Mouse (Mus musculus): ENCODE measurements at regions not wholly inside any gene's neighbourhood (a gene's known extent, or its start where the extent isn't known, plus 50 kb on each side); places are given as distances from the start of the nearest gene placed in this dataset.
"Not testable (repeated sequence)": the region's sequence is repeated elsewhere in the genome, so short reads cannot be mapped to it uniquely, and the experiment has no call there.

DNA sequence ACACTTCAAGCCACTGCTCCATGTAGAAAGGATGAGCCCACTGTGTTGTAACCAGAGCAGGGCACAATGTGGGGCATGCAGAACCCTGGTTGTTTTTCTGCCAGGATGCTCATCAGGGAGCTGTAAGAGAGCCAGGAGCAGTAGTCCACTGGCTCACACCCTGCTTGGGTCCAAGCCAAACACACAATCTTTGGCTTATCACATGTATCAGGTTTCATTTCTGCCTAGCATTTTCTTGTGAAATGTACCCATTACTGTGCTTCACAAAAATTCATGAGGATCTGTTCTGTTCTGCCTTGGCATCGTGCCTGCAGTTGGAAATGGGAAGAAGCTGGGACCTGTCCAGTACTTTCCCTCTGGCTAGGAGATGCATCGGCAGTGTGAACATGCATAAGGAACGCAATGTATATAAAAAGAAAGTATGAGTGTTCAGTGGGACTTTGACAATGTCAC, 491.6 kb upstream of the Igfbp3 start:
- DNase-seq (ENCODE audit: low read depth) = no peak

DNA sequence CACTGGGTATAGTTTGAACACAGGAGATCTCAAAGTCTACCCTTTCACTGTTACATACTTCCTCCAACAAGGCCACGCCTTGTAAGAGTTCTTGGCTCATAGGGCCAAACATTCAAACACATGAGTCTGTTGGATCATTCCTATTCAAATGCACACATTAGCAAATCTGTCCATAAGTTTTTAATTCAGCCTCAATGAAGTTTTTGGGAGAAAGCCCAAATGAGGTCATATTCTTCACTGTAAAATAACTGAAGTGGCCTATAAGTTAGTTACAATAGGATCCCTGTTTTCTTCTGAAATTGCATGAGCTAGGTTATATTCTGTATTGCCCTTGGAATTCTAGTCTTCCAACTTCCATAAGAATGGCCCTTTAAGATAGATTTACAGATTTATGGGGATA, 483.9 kb upstream of the Igfbp3 start:
- DNase-seq (ENCODE audit: low read depth) = no peak

DNA sequence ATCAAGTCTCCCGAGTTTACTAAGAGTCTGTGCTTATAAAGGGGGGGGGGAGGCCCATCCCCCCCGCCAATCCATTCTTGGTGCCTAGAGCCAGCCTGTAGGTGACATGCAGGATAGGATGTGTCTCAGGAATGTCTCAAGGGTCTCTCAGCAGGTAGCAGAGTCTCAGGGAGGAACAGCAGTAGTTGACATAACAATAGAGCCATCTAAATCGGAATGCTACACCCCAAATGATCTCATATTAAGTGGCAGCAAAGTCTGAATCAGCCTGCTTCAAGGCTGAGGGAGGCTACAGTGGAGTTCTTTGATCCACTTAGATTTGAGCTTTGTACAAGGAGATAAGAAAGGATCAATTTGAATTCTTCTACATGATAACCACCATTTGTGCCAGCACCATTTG, 476.0 kb upstream of the Igfbp3 start:
- not testable (repeated sequence) for DNase-seq (ENCODE audit: low read depth)

DNA sequence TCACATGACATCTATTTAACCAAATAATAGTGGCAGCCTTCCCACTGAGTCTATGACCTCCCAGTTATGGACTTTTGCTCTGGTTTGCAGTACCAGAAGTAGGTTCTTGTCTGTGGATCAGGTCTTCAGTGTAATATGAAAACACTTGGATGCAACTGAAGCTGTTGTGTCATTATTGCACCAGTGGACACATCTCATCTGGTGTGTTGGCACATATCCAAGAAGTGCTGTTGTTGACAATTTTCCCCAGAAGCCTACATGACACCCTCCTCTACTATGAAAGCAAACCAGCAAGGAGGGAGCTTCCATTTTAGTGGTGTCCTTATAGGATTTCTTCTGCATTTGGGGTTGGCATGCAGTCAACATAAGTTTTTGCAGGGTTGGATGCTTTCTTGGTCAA, 459.1 kb upstream of the Igfbp3 start:
- DNase-seq (ENCODE audit: low read depth) = no peak

DNA sequence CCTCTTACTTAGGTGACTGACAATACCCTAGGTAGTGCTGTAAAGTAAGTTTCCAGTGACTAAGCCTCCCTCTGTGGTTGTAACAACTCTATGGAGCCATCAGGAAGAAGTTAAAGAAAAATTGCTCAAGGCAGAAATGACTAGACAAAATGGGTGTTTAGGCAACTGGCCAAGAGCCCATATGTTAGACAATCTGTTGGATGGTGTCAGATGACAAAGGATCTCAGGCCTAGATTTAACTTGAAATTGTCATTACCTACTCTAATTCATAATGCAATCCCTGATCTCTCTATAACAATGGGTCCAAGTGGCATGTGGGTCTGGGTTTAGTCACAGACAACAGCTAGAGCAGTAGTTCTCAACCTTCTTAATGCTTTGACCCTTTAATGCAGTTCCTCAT, 416.9 kb upstream of the Igfbp3 start:
- DNase-seq (ENCODE audit: low read depth) = no peak

DNA sequence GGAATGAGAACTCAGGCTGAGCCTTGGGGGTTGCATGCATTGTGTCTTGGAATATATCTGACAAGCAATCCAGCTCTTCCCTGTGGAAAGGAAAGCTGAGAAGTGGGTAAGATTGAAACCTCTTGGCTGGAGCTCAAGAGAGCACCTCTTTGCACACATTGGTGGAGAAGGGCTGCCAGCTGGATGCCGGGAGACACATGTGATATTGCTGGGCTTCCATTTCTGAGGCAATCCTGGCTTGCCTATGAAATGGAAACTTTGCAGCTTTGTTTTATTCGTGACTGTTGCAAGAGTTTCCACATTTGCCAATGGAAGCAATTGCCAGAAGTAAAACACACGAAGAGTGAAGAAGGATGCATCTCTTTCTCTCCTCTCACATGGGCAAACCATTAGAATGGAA, 411.5 kb upstream of the Igfbp3 start:
- no peak for DNase-seq (ENCODE audit: low read depth)

DNA sequence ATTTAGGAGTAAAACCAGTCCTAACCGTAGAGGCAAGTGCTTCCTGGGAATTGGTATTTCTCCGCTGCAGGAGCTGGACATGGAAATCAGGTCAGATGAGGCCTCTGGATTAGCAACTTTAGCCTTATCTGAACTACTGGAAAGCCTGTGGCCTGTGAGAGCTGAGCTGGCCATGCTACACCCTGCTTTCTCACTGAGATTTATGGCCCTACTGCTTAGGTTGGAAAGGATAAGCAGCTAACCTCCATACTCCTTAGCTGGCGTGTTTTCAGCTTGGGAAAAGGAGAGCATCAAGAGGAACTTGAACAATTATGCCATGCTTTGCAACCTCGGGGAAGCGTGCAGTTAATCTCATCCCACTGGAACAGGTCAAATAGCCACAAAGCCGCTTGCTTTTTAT, 406.6 kb upstream of the Igfbp3 start:
- no peak for DNase-seq (ENCODE audit: low read depth)

DNA sequence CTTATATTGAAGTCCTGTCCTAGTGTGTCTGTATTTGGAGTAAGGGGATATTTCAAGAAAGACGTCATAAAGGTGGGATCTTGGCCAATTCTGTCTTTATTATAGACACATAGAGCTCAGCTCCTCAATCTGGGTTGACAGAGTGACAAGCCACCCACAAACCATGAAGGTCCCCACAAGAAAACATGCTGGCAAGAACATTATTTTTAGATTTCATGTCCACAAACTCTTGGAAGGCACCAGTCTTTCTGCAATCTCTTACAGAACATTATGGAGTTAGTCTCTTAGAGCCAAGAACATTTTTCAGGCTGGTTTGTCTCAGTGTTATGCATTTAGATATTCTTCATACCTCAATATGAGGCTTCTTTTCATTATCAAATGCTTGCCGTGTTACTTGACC, 397.0 kb upstream of the Igfbp3 start:
- no peak for DNase-seq (ENCODE audit: low read depth)

DNA sequence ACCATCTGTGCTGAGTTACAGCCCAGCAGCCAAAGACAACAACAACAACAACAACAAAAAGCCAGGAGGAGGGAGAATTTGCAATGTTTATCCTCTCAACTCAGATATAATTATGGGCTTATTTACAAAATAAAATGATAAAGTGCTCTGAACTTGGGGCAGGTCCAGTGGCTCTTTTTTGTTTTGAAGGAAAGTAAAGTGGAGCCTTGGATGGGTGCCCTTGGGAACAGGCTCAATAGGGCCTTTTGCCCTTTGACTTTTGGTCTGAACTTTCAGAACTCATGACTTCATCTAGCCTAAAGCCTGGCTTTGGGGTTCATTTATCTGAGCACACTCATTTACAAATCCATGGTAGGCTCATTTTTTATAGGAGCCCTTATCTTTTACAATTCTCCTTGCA, 396.2 kb upstream of the Igfbp3 start:
- no peak for DNase-seq (ENCODE audit: low read depth)

DNA sequence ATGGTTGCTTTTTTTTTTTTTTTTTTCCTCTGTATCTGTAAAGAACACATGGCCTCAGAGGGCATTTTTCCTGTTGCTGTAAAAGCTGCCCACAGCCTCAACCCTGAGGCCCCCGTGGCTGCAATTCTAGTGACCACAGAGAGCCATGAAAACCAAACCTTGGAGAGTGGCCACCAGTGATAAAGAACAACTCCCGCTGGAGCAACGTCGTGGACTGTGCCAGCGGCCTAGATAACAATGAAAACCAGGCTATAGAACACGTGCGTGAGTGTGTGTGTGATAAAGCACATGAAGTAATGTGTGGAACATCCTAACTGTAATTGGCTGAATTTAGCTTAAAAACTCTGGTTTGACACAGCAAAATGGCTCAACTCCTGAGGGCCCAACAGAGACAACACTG, 392.9 kb upstream of the Igfbp3 start:
- peak; percentile 3 for DNase-seq (ENCODE audit: low read depth)

DNA sequence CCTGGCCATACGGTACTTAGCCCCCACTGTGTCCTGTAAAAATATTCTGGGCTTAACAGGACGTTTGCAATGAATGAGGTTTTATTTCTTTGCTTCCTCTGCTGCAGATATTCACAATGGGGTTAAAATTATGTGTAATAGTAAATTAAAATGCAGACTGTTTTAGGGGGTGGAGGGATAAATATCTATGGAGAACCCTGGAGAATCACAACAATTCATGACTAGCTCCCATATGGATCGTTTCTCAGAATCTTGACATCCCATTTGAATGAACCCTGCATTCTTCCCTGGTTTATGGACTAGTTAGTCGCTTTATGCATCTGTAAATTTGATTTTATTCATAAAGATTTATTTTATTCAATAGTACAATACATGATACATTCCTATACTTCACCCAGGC, 378.3 kb upstream of the Igfbp3 start:
- DNase-seq (ENCODE audit: low read depth) = no peak

DNA sequence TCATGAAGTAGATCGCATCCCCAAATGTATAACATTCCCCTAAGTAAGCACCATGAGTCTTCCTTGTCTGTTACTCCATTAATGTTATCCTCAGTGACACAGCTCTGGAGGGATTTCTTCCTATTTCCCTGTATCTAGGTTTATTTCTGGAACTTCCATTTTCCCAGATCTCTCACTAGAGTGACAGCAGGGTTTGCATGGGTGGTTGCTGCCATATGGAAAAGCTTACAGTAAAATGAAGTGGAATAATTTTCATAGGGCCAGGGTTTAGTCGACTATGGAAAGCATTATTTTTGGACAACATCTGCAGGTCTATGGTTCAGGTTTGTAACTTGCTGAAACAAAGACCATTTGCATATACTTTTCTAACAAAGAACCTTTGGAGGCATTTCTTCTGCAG, 369.6 kb upstream of the Igfbp3 start:
- DNase-seq (ENCODE audit: low read depth) = no peak

DNA sequence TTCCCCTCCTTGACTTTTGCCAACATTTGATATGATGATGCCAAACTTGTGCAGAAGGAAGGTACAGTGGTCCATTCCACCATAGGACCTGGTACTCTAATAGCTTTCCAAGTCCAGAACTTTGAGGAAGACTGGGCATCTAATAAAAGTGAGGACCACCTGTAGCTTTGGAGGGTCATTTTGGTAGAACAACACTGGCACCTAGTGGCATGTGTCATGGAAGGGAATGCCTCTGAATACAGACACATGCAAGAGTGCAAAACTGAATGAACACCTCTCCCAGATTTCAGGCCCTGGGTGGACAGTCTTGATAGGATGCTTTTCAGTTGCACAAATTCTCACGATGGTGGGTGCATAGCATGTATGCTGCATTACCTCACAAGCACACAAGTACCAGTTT, 354.8 kb upstream of the Igfbp3 start:
- no peak for DNase-seq (ENCODE audit: low read depth)

DNA sequence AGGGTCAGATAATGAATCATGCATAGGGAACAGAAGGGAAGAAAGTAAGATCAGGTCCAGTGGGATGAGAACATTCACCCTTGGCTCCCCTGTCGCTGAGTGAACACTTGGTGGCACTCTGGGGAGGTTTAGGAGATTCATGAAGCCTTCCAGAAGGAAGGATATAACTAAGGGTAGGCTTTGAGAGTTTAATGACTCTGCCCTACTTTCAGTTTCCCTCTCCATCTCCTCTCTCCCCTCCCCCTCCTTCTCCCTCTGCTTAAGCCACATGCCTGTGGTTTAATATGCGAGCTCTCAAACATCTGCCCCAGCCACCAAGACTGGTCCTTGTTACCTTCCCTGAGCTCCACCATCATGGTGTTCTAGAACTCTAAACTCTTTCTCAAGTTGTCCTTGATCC, 348.3 kb upstream of the Igfbp3 start:
- no peak for DNase-seq (ENCODE audit: low read depth)

DNA sequence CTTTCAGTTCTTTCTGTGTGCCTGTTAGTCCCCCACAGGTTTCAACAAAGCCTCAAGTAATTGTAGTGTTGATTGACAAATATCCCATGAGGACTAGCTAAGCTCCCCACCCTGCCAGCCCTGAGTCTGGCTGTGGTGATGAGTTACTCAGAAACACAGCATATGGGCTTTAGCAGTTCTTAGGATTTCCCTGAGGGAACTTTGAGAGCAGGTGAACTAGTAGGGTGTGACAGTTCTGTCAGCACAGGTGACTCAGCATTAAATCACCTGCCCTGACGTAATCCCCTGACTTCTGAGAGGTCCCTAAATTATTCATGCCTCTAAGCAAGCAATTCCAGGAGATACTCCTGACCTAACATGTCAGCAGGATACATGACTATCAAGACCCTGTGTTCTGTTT, 347.7 kb upstream of the Igfbp3 start:
- DNase-seq (ENCODE audit: low read depth) = no peak

DNA sequence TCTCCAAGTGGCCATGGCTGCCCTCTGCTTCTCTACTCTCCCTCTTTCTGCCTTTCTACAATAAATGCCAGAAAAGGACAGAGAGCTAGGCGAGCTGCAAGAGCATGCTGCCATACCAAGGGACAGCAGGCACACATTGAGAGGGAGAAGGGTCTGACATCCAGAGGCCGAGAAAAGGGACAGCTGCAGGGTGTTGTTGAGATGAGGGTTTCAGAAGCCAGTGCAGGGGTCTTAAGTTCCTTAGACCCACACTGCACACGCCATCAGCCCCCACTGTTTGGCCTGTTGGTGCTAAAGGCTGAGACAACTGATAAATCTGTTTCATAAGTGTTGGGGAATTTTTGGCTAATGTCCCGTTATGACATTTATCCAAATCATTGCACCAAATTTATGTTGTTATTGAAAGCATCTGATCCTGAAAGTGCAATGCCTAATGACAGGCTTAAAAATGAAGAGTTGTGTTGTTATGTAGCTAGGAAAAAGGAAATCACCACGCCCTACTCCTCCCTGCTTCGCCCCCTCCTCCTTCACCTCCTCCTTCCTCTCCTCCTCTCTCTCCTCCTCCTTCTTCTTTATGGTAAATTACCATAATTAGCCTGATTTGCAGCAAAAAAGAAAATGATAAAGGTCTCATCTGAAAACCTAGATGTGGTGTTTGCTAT, 342.0 kb upstream of the Igfbp3 start:
- no peak for DNase-seq (ENCODE audit: low read depth)

DNA sequence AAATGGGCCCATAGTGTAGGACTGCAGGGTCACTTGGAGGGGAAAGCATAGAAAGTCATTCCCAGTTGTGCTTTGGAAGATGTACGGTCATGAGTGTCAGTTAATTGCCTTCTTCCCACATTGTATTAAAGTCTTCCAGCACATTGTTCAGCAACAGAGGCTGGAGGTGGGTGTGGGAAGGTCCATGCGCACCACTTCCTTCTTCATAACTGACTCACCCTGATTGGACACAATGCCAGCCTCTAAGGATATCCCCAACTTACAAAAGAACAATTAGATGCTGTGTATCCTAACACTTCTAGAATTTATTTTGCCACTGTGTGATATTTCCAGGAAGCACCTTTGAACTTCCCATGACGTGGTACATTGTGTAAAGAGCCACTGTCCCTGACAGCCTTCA, 338.4 kb upstream of the Igfbp3 start:
- no peak for DNase-seq (ENCODE audit: low read depth)

DNA sequence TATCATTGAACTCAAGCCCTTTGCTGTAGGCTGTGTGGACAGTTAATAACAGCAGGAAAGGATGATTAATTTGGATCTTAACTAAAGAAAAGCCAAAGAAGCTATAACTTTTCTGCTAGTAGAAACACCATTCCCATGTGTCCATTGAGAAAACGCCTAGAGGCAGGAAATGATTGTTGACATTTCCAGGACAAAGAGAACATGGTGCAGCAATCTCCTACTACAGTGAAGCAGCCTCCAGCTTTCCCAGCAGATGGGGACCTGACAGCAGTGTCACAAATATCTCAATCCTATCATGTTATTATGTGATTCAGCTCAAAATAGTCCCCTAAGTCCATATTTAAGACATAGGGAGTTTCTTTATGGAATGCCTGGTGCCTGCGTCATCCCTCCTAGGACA, 334.1 kb upstream of the Igfbp3 start:
- DNase-seq (ENCODE audit: low read depth) = no peak

DNA sequence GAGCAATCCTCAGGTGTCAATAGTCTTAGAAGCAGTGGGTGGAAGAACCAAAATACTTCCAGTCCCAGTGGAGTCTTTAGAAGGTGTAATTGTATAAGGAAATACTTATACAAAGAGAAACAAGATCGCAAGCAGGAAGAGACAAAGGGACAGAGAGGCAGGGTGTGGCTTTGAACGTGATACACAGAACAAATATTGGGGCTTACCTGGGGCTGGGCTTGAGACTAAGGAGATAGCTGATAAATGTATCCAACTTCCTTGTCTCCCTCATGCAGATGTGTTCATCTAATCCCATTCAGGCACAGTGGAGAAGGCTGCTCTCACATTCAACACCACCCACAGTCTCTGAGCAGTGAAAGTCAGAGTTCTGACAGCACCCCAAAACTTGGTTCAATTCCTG, 331.9 kb upstream of the Igfbp3 start:
- DNase-seq (ENCODE audit: low read depth) = no peak

DNA sequence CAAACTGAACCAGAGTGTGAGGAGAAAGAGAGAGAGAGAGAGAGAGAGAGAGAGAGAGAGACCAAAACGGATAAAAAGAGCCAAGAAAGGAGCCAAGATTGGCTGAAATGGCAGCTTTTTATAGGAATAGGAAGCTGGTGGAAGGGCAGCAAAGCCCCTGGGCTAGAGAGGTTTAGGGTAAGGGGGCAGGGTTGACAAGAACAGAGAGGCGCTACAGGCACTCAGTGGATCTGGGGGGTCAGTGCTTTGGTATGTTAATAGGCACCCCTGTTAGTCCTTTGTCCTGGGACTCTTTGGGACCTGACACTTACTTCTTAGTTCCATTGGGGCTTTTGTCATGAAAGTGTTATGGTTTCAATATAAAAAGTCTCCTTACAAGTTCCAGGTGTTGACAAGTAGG, 320.9 kb upstream of the Igfbp3 start:
- no peak for DNase-seq (ENCODE audit: low read depth)

DNA sequence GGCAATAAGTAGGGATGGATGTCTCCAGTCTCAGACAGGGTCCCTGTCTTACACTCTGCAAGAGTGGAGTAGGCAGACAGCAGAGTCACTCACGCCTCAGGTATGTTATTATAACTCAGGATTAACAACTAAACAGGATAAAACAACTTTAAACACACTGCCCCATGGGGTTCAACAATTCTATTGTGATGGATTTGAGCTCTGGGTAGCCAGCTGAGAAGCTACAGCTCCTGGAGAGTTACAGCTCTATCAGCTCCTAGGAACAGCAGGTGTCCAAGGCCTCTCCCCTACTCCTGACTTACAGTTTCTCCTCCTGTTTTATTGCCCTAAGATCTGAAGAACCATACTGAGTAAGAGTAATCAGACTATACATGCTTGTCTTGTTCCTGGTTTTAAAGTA, 319.6 kb upstream of the Igfbp3 start:
- DNase-seq (ENCODE audit: low read depth) = no peak

DNA sequence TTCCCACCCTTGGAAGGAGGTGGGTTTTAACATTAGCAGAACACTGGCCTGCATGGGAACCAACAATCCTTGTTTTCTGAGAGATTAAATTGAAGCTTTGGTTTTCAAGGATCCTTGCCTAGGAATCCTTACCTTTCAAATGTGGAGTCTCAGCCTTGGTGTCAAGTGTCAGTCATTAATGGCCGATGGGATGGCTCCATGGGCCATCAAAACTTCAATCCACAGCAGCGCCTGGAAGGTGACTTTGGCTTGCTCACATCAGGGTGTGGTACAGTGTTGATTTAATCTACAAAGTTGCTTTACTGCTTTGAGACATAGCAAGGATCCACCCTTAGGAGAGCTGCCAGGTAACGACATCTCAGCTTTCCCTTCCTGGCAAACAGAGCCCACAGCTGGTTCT, 318.1 kb upstream of the Igfbp3 start:
- DNase-seq (ENCODE audit: low read depth) = no peak

DNA sequence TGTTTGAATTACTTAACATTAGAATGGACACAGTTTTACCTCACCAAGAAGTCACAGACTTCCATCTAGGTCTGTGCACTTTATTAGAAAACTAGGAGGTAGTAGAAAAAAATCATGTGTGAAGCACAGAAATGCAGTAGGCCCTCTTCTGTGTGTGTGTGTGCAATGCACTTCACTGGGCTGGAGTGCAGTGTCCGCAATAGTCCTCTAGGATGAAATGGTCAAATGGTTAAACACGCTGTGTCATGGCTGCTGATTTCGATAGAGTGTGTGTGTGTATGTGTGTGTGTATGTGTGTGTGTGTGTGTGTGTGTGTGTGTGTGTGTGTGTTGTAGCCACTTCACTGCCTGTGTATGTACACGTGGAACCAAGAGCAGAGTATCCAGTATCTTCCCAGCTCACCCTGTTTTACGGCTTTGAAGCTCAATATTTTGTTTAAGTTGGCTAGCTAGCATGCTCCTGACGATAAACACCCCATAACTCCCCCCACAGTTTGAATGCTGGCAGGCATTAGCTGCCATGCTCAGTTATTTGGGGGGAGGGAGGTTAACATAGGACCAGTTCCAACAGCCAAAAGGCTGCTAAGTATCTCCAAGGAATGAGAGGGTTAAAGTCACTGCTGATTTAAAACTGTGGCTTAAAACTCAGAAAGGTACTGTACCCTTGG, 316.9 kb upstream of the Igfbp3 start:
- DNase-seq (ENCODE audit: low read depth) = no peak

DNA sequence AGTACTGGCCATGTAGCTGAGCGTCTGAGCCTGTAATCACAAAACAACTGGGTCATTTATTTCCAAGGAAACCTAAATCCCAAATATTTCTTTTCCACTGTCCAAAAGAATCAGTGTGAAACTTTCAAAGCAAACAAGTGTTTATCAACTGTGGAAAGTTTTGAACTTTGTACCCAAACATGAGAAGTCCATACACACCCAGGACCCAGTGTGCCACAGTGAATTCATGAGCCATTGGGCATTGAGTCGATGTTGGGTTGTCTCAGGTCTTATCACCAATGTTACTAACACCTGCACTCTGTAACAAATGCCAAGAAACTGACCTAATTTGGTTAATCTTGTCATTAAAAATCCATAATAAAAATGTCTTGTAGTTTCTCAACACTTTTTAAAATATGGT, 305.8 kb upstream of the Igfbp3 start:
- DNase-seq (ENCODE audit: low read depth) = no peak
